Mouse (Mus musculus) heart, embryonic 13.5 days (tissue): ENCODE measurements around the gene Ube2j1. TPM values are rescaled to one million over a fixed set of nuclear protein-coding genes. Genes with fewer than 3 reads are reported as not detected.

Experiments
- ATAC-seq: fragments of 200-750 bp; cut with Nextera tagmentation; 2 replicates; pipeline ENCODE4 v1.8.0; 2017; ENCODE audit warnings: moderate TSS enrichment; ENCODE audit not compliant: insufficient number of reproducible peaks, low FRiP score, low TSS enrichment; ENCODE audit errors: extremely low read depth
- H3K27ac ChIP-seq: fragments of 300-500 bp; sonication (generic); replicated peaks from 2 replicates; pipeline ENCODE4 v1.5.1; 2015; ENCODE audit warnings: moderate library complexity, mild to moderate bottlenecking, inconsistent platforms
- H3K27me3 ChIP-seq: fragments of 300-500 bp; sonication (generic); replicated peaks from 2 replicates; pipeline ENCODE4 v1.6.1; 2015; ENCODE audit warnings: mild to moderate bottlenecking, inconsistent platforms
- H3K36me3 ChIP-seq: fragments of 300-500 bp; sonication (generic); 2 replicates; pipeline ENCODE4 v1.6.1; 2015; ENCODE audit warnings: mild to moderate bottlenecking, inconsistent platforms
- H3K4me1 ChIP-seq: fragments of 300-500 bp; sonication (generic); 2 replicates; pipeline ENCODE4 v1.6.1; 2015; ENCODE audit warnings: inconsistent platforms
- H3K4me2 ChIP-seq: fragments of 300-500 bp; sonication (generic); 2 replicates; pipeline ENCODE4 v1.6.1; 2015; ENCODE audit warnings: inconsistent platforms, mild to moderate bottlenecking, moderate library complexity
- H3K4me3 ChIP-seq: fragments of 300-500 bp; sonication (generic); 2 replicates; pipeline ENCODE4 v1.5.1; 2015; ENCODE audit warnings: moderate library complexity, mild to moderate bottlenecking, inconsistent platforms
- H3K9ac ChIP-seq: fragments of 300-500 bp; sonication (generic); 2 replicates; pipeline ENCODE4 v1.6.1; 2015; ENCODE audit warnings: inconsistent platforms, mild to moderate bottlenecking, moderate library complexity
- H3K9me3 ChIP-seq: fragments of 300-500 bp; sonication (generic); 2 replicates; pipeline ENCODE4 v1.6.1; 2016; ENCODE audit warnings: inconsistent platforms
- WGBS: fragments of 180-500 bp; shearing (Covaris S2); methylation state at CpG from one replicate; pipeline ENCODE4 v1.1.7; 2015; ENCODE audit warnings: mixed read lengths; 5-methylcytosine and 5-hydroxymethylcytosine counted together
- polyA plus RNA-seq: library from polyadenylated mRNA; unstranded; fragments of >200 nt; fragmentation: Nextera tagmentation; extraction: Ambion mirVana; gene quantifications from 2 replicates; pipeline ENCODE4 v1.2.1, GENCODE M21; 2015

Gene Ube2j1
- polyA plus RNA-seq, 1 experiment from 2014 or later: 27.5 TPM

GRCm38 (mm10) chr4:33018361-33018999 lies 12.7 kb upstream of the Ube2j1 start:
- Histone ChIP-seq H3K4me2 (no peak overlapping the region), H3K36me3 (peaks cover 45% of the 10 kb centered on the region), H3K27me3 (no peaks in the 10 kb centered on the region), H3K9ac (no peak overlapping the region), H3K4me3 (no peak overlapping the region), H3K27ac (no peak overlapping the region), H3K4me1 (no peaks in the 10 kb centered on the region), H3K9me3 (no peaks in the 10 kb centered on the region)
- ATAC-seq: no peak; the same call in 1 of the 2 replicates
- WGBS: 52% methylated on average over 9 of the region's 9 CpGs

- WGBS: 34% methylated on average over 8 of the region's 8 CpGs
- ATAC-seq: no peak
- Histone ChIP-seq H3K9me3 (no peaks in the 10 kb centered on the region), H3K27ac (no peak overlapping the region), H3K4me1 (peaks cover 6% of the 10 kb centered on the region; the same call in 1 of the 2 replicates), H3K9ac (no peak overlapping the region), H3K4me3 (no peak overlapping the region), H3K36me3 (peaks cover 37% of the 10 kb centered on the region), H3K27me3 (no peaks in the 10 kb centered on the region), H3K4me2 (no peak overlapping the region)
These were observed 6.8 kb upstream of the Ube2j1 start for GRCm38 (mm10) chr4:33024420-33024819.

DNA sequence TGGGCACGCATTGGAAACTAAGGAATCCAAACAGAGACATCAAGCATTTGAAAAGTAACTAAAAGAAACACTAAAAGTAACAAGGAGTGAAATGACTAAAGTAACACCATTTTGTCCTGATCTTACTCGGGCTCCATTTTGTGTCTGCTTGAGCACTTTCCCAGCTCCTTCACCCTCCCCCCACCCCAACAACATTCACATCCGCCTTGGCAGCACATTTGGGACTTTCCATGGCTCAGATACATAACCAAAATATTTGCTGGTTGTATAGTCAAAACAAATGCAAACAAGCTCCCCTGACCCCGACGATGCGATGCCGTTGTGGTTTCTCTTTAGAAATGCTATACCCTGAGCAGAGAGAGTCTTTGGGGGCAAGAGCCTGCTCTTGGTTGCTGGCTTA lies 2.1 kb upstream of the Ube2j1 start:
- WGBS: 87% methylated on average over 7 of the region's 7 CpGs
- Histone ChIP-seq H3K4me1 (peaks cover 32% of the 10 kb centered on the region), H3K36me3 (peaks cover 27% of the 10 kb centered on the region), H3K4me3 (no peak overlapping the region), H3K9me3 (no peaks in the 10 kb centered on the region), H3K4me2 (no peak overlapping the region), H3K27ac (no peak overlapping the region), H3K9ac (no peak overlapping the region), H3K27me3 (no peaks in the 10 kb centered on the region)
- no peak for ATAC-seq

DNA sequence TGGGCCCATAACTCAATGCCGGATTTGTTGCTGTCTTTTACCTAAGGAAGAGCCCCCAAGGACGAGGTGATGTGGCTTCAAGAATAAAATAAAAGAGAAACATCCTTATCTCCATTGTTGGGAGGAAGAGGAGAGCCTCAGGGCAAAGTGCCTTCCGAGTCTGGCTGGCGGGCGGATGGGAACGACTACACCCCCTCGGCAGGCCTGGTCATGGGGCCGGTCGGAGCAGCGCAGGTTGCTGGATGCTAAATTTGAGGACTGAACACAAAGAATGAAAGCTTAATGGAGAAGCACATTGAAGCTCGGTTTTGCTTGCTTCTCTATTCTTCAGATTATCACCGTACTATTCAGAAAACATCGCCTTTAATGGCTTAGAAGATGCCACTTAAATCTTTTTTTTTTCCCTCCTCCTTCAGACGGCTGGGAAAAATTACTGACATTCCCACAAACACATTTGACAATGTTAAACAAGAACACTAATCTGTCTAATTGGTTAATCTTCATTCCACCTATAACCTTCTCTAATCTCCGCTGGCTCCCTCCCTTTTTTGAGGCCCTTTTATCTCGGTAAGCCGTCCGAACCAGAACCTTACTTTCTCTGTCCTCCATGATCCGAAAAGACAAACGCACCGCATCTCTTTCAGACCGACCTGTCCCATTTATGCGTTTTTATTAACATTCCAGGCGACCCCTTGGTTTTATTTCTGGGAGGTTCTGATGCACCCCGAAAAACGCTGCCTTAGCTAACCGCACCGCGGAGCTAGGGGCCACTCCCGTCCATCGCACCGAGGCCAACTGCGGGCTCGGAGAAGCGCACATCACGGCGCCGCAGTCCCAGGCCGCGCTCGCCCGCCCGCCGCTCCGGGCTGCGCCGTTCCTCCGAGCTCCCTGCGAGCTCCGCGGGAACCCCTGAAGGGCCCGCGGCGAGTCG lies 687 bp upstream of the Ube2j1 start:
- peaks cover 30% of the 10 kb centered on the region for H3K4me1 ChIP-seq
- ATAC-seq: peak; percentile 68
- 2% methylated on average over 55 of the region's 55 CpGs for WGBS

DNA sequence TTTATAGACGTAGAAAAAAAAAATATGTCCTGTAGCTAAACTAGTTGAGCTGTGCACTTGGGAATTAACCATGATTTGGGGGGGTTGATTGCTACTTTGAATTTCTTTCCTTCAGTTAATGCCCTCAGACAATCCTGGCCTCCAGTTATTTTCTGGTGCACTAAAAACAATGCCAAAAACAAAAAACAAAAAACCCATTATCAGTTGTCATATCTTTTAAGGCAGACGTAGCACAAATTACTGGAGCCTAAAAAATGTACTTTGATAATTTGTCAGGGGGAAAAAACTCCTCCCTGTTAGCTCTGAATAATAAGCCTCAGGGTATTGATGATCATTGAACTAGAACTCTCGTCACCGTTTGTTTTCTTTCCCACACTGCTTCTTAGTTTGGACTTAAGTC lies 829 bp downstream of the Ube2j1 start:
- H3K4me3 ChIP-seq: peak overlapping the region; percentile 79
- peaks cover 30% of the 10 kb centered on the region for H3K4me1 ChIP-seq
- H3K9ac ChIP-seq: peak overlapping the region; percentile 98
- no peak for ATAC-seq
- no peaks in the 10 kb centered on the region for H3K27me3 ChIP-seq
- peak overlapping the region; percentile 83 for H3K4me2 ChIP-seq
- 22% methylated on average over 4 of the region's 4 CpGs for WGBS
- H3K27ac ChIP-seq: peak overlapping the region; percentile 94
- H3K9me3 ChIP-seq: peaks cover 7% of the 10 kb centered on the region
- H3K36me3 ChIP-seq: peaks cover 44% of the 10 kb centered on the region

More for the DNA sequence above, 687 bp upstream of the Ube2j1 start:
- Histone ChIP-seq H3K27ac (peak overlapping the region; percentile 94), H3K9ac (peak overlapping the region; percentile 98), H3K4me3 (peak overlapping the region; percentile 79), H3K36me3 (peaks cover 36% of the 10 kb centered on the region), H3K9me3 (peaks cover 5% of the 10 kb centered on the region), H3K4me2 (peak overlapping the region; percentile 83), H3K27me3 (no peaks in the 10 kb centered on the region)

GRCm38 (mm10) chr4:33033515-33033914 lies 2.3 kb downstream of the Ube2j1 start:
- no peak for ATAC-seq
- 42% methylated on average over 6 of the region's 6 CpGs for WGBS
- H3K27ac ChIP-seq: no peak overlapping the region
- no peaks in the 10 kb centered on the region for H3K27me3 ChIP-seq
- H3K36me3 ChIP-seq: peaks cover 39% of the 10 kb centered on the region
- H3K4me1 ChIP-seq: peaks cover 30% of the 10 kb centered on the region
- no peak overlapping the region for H3K9ac ChIP-seq
- H3K9me3 ChIP-seq: peaks cover 7% of the 10 kb centered on the region
- H3K4me3 ChIP-seq: no peak overlapping the region
- peak overlapping the region; percentile 83; the same call in 1 of the 2 replicates for H3K4me2 ChIP-seq

GRCm38 (mm10) chr4:33039826-33040225 lies 8.6 kb downstream of the Ube2j1 start:
- no peak overlapping the region for H3K27ac ChIP-seq
- no peak overlapping the region for H3K4me3 ChIP-seq
- H3K36me3 ChIP-seq: peaks cover 85% of the 10 kb centered on the region
- no peaks in the 10 kb centered on the region for H3K4me1 ChIP-seq
- ATAC-seq: no peak
- H3K9ac ChIP-seq: no peak overlapping the region
- H3K4me2 ChIP-seq: no peak overlapping the region
- 81% methylated on average over 4 of the region's 4 CpGs for WGBS
- H3K27me3 ChIP-seq: no peaks in the 10 kb centered on the region
- peaks cover 7% of the 10 kb centered on the region for H3K9me3 ChIP-seq

DNA sequence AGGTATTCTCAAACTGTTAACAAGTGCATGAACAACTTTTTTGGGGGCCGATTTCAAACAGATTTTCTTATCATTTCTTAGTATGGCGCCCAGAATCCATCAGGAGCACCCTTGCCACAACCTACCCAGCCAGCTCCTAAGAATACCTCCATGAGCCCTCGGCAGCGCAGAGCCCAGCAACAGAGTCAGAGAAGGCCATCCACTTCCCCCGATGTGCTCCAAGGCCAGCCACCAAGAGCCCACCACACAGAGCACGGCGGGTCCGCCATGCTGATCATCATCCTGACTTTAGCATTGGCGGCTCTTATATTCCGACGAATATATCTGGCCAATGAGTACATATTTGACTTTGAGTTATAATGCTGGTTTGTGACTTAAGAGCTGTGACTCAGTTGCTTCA lies 18.4 kb downstream of the Ube2j1 start:
- H3K36me3 ChIP-seq: peaks cover 81% of the 10 kb centered on the region
- H3K4me3 ChIP-seq: no peak overlapping the region
- no peak for ATAC-seq
- WGBS: 92% methylated on average over 11 of the region's 11 CpGs
- no peak overlapping the region for H3K27ac ChIP-seq
- no peaks in the 10 kb centered on the region for H3K9me3 ChIP-seq
- H3K9ac ChIP-seq: no peak overlapping the region
- H3K4me2 ChIP-seq: no peak overlapping the region
- H3K4me1 ChIP-seq: no peaks in the 10 kb centered on the region
- H3K27me3 ChIP-seq: no peaks in the 10 kb centered on the region

DNA sequence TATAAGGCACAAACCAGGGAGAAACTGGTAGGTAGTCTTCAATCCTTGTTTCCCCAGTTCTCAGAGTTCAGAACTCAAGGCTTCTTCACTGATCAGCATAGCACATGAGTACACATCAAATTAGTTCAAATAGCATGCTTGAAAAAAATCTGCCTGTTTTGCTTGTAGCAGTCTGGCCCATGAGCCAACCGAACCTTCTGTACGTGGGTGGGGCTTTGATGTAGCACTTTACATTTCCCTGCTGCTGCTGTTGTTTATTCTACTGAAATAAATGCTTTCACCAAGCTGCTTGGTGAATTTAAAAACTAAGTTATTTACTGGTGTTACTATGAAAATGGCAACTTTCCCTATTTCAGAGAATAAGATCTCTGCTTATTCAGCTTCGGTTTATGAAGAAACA lies 20.8 kb downstream of the Ube2j1 start:
- Histone ChIP-seq H3K4me2 (no peak overlapping the region), H3K9ac (no peak overlapping the region), H3K36me3 (peaks cover 57% of the 10 kb centered on the region), H3K27me3 (no peaks in the 10 kb centered on the region), H3K27ac (no peak overlapping the region), H3K4me1 (no peaks in the 10 kb centered on the region), H3K9me3 (no peaks in the 10 kb centered on the region), H3K4me3 (no peak overlapping the region)
- WGBS: 92% methylated on average over 3 of the region's 3 CpGs
- ATAC-seq: no peak

- no peaks in the 10 kb centered on the region for H3K27me3 ChIP-seq
- WGBS: 85% methylated on average over 5 of the region's 5 CpGs
- peaks cover 52% of the 10 kb centered on the region for H3K36me3 ChIP-seq
These were observed 21.4 kb downstream of the Ube2j1 start for GRCm38 (mm10) chr4:33052650-33053049.

GRCm38 (mm10) chr4:33054426-33054825 lies 23.2 kb downstream of the Ube2j1 start:
- ATAC-seq: no peak
- Histone ChIP-seq H3K4me1 (no peaks in the 10 kb centered on the region), H3K27ac (no peak overlapping the region), H3K4me3 (no peak overlapping the region), H3K27me3 (no peaks in the 10 kb centered on the region), H3K4me2 (no peak overlapping the region), H3K9ac (no peak overlapping the region), H3K9me3 (no peaks in the 10 kb centered on the region), H3K36me3 (peaks cover 36% of the 10 kb centered on the region)

More at GRCm38 (mm10) chr4:33052650-33053049, 21.4 kb downstream of the Ube2j1 start:
- no peaks in the 10 kb centered on the region for H3K9me3 ChIP-seq
- H3K4me2 ChIP-seq: no peak overlapping the region
- H3K27ac ChIP-seq: no peak overlapping the region
- no peaks in the 10 kb centered on the region for H3K4me1 ChIP-seq
- no peak for ATAC-seq
- H3K9ac ChIP-seq: no peak overlapping the region
- no peak overlapping the region for H3K4me3 ChIP-seq
